14 mouse cellular contexts compared by ENCODE assay signal in the genomic region with DNA sequence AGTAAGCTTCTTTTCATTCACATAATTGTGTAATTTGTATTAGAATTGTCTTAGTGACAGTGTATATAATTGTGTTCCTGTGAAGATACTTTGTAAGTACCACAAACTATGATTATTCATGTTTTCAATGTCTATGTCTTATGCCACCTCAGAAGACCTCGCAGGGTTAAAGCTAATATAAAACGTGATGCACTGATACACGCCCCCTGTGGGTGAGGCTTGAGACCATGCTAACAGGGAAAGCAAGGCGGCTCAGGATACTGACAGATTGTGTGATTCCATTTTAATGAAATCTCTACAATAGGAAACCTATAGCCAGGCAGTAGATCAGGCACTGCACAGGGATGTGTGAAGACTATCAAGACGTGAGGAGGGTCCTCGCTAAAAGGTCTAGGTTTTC. TPM values are rescaled to one million over a fixed set of nuclear protein-coding genes. Genes with fewer than 3 reads are reported as not detected.
DNase-seq lines count a peak whose midpoint lies in the region; ATAC-seq and TF ChIP-seq lines count a peak whose summit lies in the region.
"Had no signal": no experiment of that assay in that cellular context is flagged by ENCODE, and none has a peak within 500 bp of the region (broad histone marks: within the 10 kb centered on the region; RNA-seq: fewer than 3 reads in every experiment).

No protein-coding gene starts in this region.

- DNase-seq in cerebellum, adult 11 months: peak; percentile 28
- DNase-seq in layer of hippocampus, adult 2 months (ENCODE audit: low spot score in 2 of 2): no peak
- no peak for DNase-seq in layer of hippocampus, postnatal 14 days (ENCODE audit: low spot score in 2 of 2)
- peak; percentile 23 for DNase-seq in thymus, postnatal 14 days
- DNase-seq in thymus, postnatal 10 days (ENCODE audit: low spot score in 2 of 2): no peak
- DNase-seq in MN1 (ENCODE audit: low spot score): no peak
- DNase-seq: adrenal gland, postnatal 10 days; thymus, adult 2 months had no signal

- peak overlapping the region; percentile 48; the same call in 1 of the 2 replicates for H3K27ac ChIP-seq in layer of hippocampus, adult 2 months
- H3K27ac ChIP-seq: embryonic facial prominence, embryonic 13.5 days; kidney, embryonic 15.5 days; limb, embryonic 10.5 days; neural tube, embryonic 15.5 days had no signal

- TF ChIP-seq CTCF in layer of hippocampus, adult 2 months (conservative IDR thresholded peaks at IDR 0.05): peak; percentile 73

- ATAC-seq in cerebellum, adult (ENCODE audit: insufficient number of reproducible peaks, low FRiP score, low TSS enrichment): no peak
- no peak for ATAC-seq in megakaryocyte, adult 5-6 weeks (ENCODE audit: poor library complexity, severe bottlenecking)

- peak overlapping the region; percentile 15; the same call in 1 of the 2 replicates for H3K4me3 ChIP-seq in layer of hippocampus, adult 2 months
- H3K4me3 ChIP-seq: embryonic facial prominence, embryonic 13.5 days; kidney, embryonic 15.5 days; limb, embryonic 10.5 days; neural tube, embryonic 15.5 days had no signal

RNA-seq across cellular contexts. Expression of a gene that starts 28.9 kb away (rescaled TPM):
- total RNA-seq in layer of hippocampus, adult 2 months (2021): 100 to 1,000 TPM; 199 to 202 TPM
- total RNA-seq in layer of hippocampus, postnatal 14 days (2021): 100 to 1,000 TPM; 172 TPM
- total RNA-seq in megakaryocyte, adult 5-6 weeks (2015): 24.4 TPM in 2 replicates
- 30.8 and 39.0 TPM in 2 replicates for total RNA-seq in megakaryocyte, adult 5-6 weeks (2017)

Comparison
In these comparisons a context has a peak if more than half of its experiments do, and no peak if none do; other contexts are left out.
1. DNase-seq: peak in cerebellum, adult 11 months (single experiment) and thymus, postnatal 14 days (single experiment); none in layer of hippocampus, adult 2 months (0 of 2), layer of hippocampus, postnatal 14 days (0 of 2), thymus, postnatal 10 days (0 of 2) and MN1 (single experiment).
2. RNA of a gene that starts 28.9 kb away (total RNA-seq): 199 to 202 TPM in layer of hippocampus, adult 2 months and 172 TPM in layer of hippocampus, postnatal 14 days; 24.4 to 39.0 TPM in megakaryocyte, adult 5-6 weeks; every median in the first group is over 4 times any median in the second.